Mouse (Mus musculus): ENCODE measurements around the gene Prkar2a.

DNA sequence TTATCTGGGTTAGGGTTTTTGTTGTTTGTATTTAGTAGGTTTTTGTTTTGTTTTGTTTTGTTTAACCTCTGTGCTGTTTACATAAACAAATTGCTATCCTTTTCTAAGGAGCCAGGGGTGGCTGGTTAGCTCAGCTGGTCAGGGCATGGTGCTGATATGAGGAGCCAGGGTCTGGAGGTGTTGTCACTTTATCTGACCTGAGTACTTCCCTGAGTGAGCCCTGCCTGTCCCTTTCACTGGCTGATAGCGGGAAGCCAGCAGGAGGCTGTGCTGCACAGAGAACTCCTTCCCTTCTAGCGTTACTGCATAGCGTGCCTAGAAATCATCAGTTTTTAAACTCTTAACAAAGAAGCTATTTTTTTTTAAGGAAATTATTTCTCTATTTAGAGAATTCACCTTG is 58.6 kb downstream of the Prkar2a start:
- no peak for TF ChIP-seq CTCF (IDR thresholded peaks at IDR 0.05; ENCODE audit: borderline replicate concordance, insufficient read depth, low read length)
- no peak for TF ChIP-seq POLR2A (IDR thresholded peaks at IDR 0.05; ENCODE audit: low read depth, low read length)
